Mouse (Mus musculus) liver, embryonic 11.5 days (tissue): ENCODE measurements around the gene Asphd1. TPM values are rescaled to one million over a fixed set of nuclear protein-coding genes. Genes with fewer than 3 reads are reported as not detected.

Experiments
- ATAC-seq: fragments of 200-750 bp; cut with Nextera tagmentation; replicated peaks from 2 replicates; pipeline ENCODE4 v1.8.0; 2017; ENCODE audit warnings: moderate number of reproducible peaks, mild to moderate bottlenecking, moderate TSS enrichment, moderate library complexity; ENCODE audit not compliant: low FRiP score
- DNase-seq: peaks from one replicate; pipeline ENCODE4 v3.0.0-alpha.2; 2017; ENCODE audit warnings: low spot score
- H3K27ac ChIP-seq: fragments of 300-500 bp; sonication (generic); 2 replicates; pipeline ENCODE4 v1.5.1; 2014; ENCODE audit warnings: mild to moderate bottlenecking, low read depth, low read length, control low read depth
- H3K27me3 ChIP-seq: fragments of 300-500 bp; sonication (generic); replicated peaks from 2 replicates; pipeline ENCODE4 v1.6.1; 2014; ENCODE audit warnings: low read length, mixed read lengths; ENCODE audit not compliant: control insufficient read depth, insufficient read depth
- H3K36me3 ChIP-seq: fragments of 300-500 bp; sonication (generic); 2 replicates; pipeline ENCODE4 v1.6.1; 2014; ENCODE audit warnings: mild to moderate bottlenecking, low read length, moderate library complexity, mixed read lengths; ENCODE audit not compliant: control insufficient read depth, insufficient read depth
- H3K4me1 ChIP-seq: fragments of 300-500 bp; sonication (generic); replicated peaks from 2 replicates; pipeline ENCODE4 v1.6.1; 2014; ENCODE audit warnings: low read length, mixed read lengths; ENCODE audit not compliant: control insufficient read depth, insufficient read depth
- H3K4me2 ChIP-seq: fragments of 300-500 bp; sonication (generic); 2 replicates; pipeline ENCODE4 v1.6.1; 2014; ENCODE audit warnings: mild to moderate bottlenecking, control low read depth, moderate library complexity
- H3K4me3 ChIP-seq: fragments of 300-500 bp; sonication (generic); 2 replicates; pipeline ENCODE4 v1.5.1; 2014; ENCODE audit warnings: low read depth, low read length, control low read depth
- H3K9ac ChIP-seq: fragments of 300-500 bp; sonication (generic); 2 replicates; pipeline ENCODE4 v1.6.1; 2014; ENCODE audit warnings: low read depth, low read length, control low read depth
- H3K9me3 ChIP-seq: fragments of 300-500 bp; sonication (generic); 2 replicates; pipeline ENCODE4 v1.6.1; 2016; ENCODE audit warnings: low read length, inconsistent platforms, mixed read lengths; ENCODE audit not compliant: control insufficient read depth
- WGBS: fragments of 180-500 bp; shearing (Covaris S2); extraction: QIAGEN DNeasy Blood & Tissue Kit; methylation state at CpG from one replicate; pipeline ENCODE4 v1.1.7; 2014; 5-methylcytosine and 5-hydroxymethylcytosine counted together
- polyA plus RNA-seq: library from polyadenylated mRNA; unstranded; fragments of >200 nt; fragmentation: Nextera tagmentation; extraction: Ambion mirVana; gene quantifications from 2 replicates; pipeline ENCODE4 v1.2.1, GENCODE M21; 2014

The Asphd1 gene
- polyA plus RNA-seq, 1 experiment from 2014 or later: not detected

GRCm38 (mm10) chr7:126976878-126977459 is 27.6 kb upstream of the Asphd1 start:
- ATAC-seq: 0 out of 2 replicates have a peak, but pooled peaks have one; percentile 1
- Histone ChIP-seq H3K4me2 (peak overlapping the region; percentile 92), H3K4me1 (peaks cover 13% of the 10 kb centered on the region; the same call in 1 of the 2 replicates), H3K4me3 (peak overlapping the region; percentile 98), H3K9me3 (no peaks in the 10 kb centered on the region), H3K36me3 (peaks cover 20% of the 10 kb centered on the region), H3K9ac (peak overlapping the region; percentile 99), H3K27me3 (no peaks in the 10 kb centered on the region), H3K27ac (peak overlapping the region; percentile 88)
- WGBS: 24% methylated on average over 14 of the region's 14 CpGs
- no peak for DNase-seq

GRCm38 (mm10) chr7:126975950-126976866 is 26.8 kb upstream of the Asphd1 start, which contains the start of gene Cdiptos:
Cdiptos (minus strand) TSS chr7:126976098.
- peak within 1 kb of the TSS; percentile 88 for H3K27ac ChIP-seq
- ATAC-seq (peak; percentile 93), DNase-seq (peak; percentile 95)
- H3K27me3 ChIP-seq: no peaks in the 10 kb centered on the region
- peak within 1 kb of the TSS; percentile 98 for H3K4me3 ChIP-seq
- H3K9me3 ChIP-seq: no peaks in the 10 kb centered on the region
- peak within 1 kb of the TSS; percentile 92 for H3K4me2 ChIP-seq
- peak within 1 kb of the TSS; percentile 99 for H3K9ac ChIP-seq
- under 1% methylated on average over 55 of the region's 55 CpGs for WGBS
- peaks cover 13% of the 10 kb centered on the region; the same call in 1 of the 2 replicates for H3K4me1 ChIP-seq
- peaks cover 20% of the 10 kb centered on the region for H3K36me3 ChIP-seq

GRCm38 (mm10) chr7:126975893-126975949 is 26.3 kb upstream of the Asphd1 start, which contains the start of gene Cdipt:
Cdipt (plus strand) TSS chr7:126975914.
- Histone ChIP-seq H3K36me3 (peaks cover 20% of the 10 kb centered on the region), H3K9ac (peak within 1 kb of the TSS; percentile 99), H3K27ac (peak within 1 kb of the TSS; percentile 88), H3K4me2 (peak within 1 kb of the TSS; percentile 92), H3K4me3 (peak within 1 kb of the TSS; percentile 98), H3K4me1 (peaks cover 13% of the 10 kb centered on the region; the same call in 1 of the 2 replicates), H3K27me3 (no peaks in the 10 kb centered on the region), H3K9me3 (no peaks in the 10 kb centered on the region)
- ATAC-seq (no peak), DNase-seq (no peak)
- 0% methylated on average over 1 of the region's 1 CpGs for WGBS

GRCm38 (mm10) chr7:126975493-126975892 is 26.1 kb upstream of the Asphd1 start:
- WGBS: 7% methylated on average over 8 of the region's 8 CpGs
- H3K27me3 ChIP-seq: no peaks in the 10 kb centered on the region
- H3K27ac ChIP-seq: no peak overlapping the region
- H3K36me3 ChIP-seq: peaks cover 20% of the 10 kb centered on the region
- no peaks in the 10 kb centered on the region for H3K9me3 ChIP-seq
- ATAC-seq (no peak), DNase-seq (peak; percentile 48)
- H3K4me2 ChIP-seq: peak overlapping the region; percentile 92
- peaks cover 13% of the 10 kb centered on the region; the same call in 1 of the 2 replicates for H3K4me1 ChIP-seq
- H3K9ac ChIP-seq: peak overlapping the region; percentile 99; the same call in 1 of the 2 replicates
- H3K4me3 ChIP-seq: peak overlapping the region; percentile 98

DNA sequence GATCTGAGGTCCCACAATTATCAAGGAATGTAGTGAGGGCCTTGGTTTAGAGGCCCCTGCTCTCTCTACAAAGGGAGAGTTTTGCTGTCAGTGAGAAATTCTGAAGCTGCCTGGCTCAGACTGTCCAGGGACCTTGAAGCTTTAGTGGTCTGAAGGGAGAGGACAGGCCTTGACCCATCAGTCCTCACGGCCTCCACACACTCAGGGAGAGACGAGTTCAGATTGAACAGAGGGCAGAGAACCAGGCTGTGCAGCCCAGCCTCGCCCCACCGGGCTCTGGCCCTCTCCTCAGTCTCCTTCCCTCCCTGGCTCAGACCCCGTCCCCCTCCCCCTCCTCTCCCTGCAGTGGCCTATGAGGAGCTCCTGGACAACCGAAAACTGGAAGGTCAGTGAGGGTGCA is 18.0 kb upstream of the Asphd1 start:
- ATAC-seq (no peak), DNase-seq (no peak)
- Histone ChIP-seq H3K4me1 (no peaks in the 10 kb centered on the region), H3K9me3 (no peaks in the 10 kb centered on the region), H3K27ac (no peak overlapping the region), H3K4me3 (no peak overlapping the region), H3K36me3 (no peaks in the 10 kb centered on the region), H3K9ac (no peak overlapping the region), H3K4me2 (no peak overlapping the region), H3K27me3 (peaks cover 16% of the 10 kb centered on the region)
- WGBS: 73% methylated on average over 6 of the region's 6 CpGs

- 76% methylated on average over 3 of the region's 3 CpGs for WGBS
- no peaks in the 10 kb centered on the region for H3K4me1 ChIP-seq
- H3K9ac ChIP-seq: no peak overlapping the region
- DNase-seq (no peak), ATAC-seq (no peak)
- H3K27ac ChIP-seq: no peak overlapping the region
- H3K27me3 ChIP-seq: peaks cover 17% of the 10 kb centered on the region
- no peak overlapping the region for H3K4me2 ChIP-seq
- H3K9me3 ChIP-seq: no peaks in the 10 kb centered on the region
- no peak overlapping the region for H3K4me3 ChIP-seq
- no peaks in the 10 kb centered on the region for H3K36me3 ChIP-seq
These were observed 16.2 kb upstream of the Asphd1 start for GRCm38 (mm10) chr7:126965568-126965967.

DNA sequence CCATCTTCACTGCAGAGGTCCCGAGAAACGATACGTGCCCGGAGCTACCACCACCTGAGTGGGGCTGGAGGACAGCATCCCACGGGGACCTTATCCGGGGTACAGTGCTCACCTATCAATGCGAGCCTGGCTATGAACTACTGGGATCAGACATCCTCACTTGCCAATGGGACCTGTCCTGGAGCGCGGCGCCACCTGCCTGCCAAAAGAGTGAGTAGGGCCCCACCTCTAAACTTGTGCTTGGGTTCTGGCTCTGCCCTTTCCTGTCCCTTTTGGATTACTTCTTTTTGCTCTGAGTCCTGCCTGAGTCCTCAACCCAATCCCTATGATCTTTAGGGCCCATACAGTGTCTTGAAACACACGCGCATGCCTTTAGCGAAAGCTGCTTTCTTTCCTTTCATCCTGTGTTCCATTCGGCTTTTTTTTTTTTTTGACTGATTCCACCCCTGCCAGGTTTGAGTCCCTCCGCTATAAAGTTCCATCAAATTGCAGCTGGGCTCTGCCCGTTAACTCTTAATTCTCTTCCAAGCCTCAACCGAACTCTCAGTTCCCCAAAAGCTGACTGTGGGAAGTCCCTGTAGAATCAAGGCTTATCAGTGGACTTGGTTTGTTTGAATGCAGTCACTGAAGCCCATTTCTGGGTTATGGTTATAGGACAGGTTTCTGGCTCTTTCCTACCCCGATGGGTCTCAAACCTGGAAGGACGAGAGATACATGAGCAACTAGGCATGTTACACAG is 14.3 kb upstream of the Asphd1 start:
- no peak overlapping the region for H3K4me2 ChIP-seq
- 35% methylated on average over 19 of the region's 19 CpGs for WGBS
- H3K9ac ChIP-seq: no peak overlapping the region
- no peak overlapping the region for H3K27ac ChIP-seq
- no peak overlapping the region for H3K4me3 ChIP-seq
- H3K27me3 ChIP-seq: peaks cover 17% of the 10 kb centered on the region
- DNase-seq: no peak
- no peak for ATAC-seq
- no peaks in the 10 kb centered on the region for H3K36me3 ChIP-seq
- H3K9me3 ChIP-seq: no peaks in the 10 kb centered on the region
- H3K4me1 ChIP-seq: no peaks in the 10 kb centered on the region

DNA sequence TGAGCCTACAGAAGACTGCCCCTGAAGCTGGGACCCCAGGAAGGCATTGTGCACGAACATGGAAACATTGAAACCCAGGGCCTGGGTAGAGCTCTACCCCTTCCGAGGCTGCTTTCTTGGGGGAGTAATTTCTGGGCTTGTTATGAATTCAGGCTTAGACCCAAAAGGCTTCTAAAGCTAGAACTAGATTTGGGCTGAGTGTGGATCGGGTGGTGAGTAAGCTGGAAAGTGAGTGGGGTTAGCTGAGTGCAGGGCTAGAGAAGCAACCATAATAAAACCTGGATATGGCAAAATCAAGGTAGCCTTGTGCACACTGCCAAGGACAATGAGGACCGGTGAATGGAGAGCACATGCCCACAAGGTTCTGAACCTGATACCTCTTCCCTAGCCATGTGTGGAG is 12.6 kb upstream of the Asphd1 start:
- no peak for ATAC-seq
- WGBS: 78% methylated on average over 4 of the region's 4 CpGs

More for the DNA sequence above, 12.6 kb upstream of the Asphd1 start:
- no peak overlapping the region for H3K9ac ChIP-seq
- H3K4me3 ChIP-seq: no peak overlapping the region
- H3K27ac ChIP-seq: no peak overlapping the region
- H3K36me3 ChIP-seq: no peaks in the 10 kb centered on the region
- H3K9me3 ChIP-seq: no peaks in the 10 kb centered on the region
- peaks cover 17% of the 10 kb centered on the region for H3K27me3 ChIP-seq
- DNase-seq: no peak
- no peak overlapping the region for H3K4me2 ChIP-seq
- H3K4me1 ChIP-seq: no peaks in the 10 kb centered on the region
